Mouse (Mus musculus) intestine, embryonic 14.5 days (tissue): Measurements from ENCODE around the gene Qrsl1. TPM values are rescaled to one million over a fixed set of nuclear protein-coding genes. Genes with fewer than 3 reads are reported as not detected.
"Not testable (repeated sequence)": the region's sequence is repeated elsewhere in the genome, so short reads cannot be mapped to it uniquely, and the experiment has no call there.

Source experiments
- ATAC-seq: fragments of 200-750 bp; cut with Nextera tagmentation; replicated peaks from 2 replicates; pipeline ENCODE4 v1.8.0; 2017; ENCODE audit warnings: low read depth, moderate number of reproducible peaks, moderate TSS enrichment, moderate library complexity; ENCODE audit not compliant: low FRiP score, low TSS enrichment
- DNase-seq: peaks from one replicate; pipeline ENCODE4 v3.0.0-alpha.2; 2018; ENCODE audit warnings: low spot score
- H3K27ac ChIP-seq: fragments of 300-500 bp; sonication (generic); 2 replicates; pipeline ENCODE4 v1.5.1; 2014; ENCODE audit warnings: low read depth, mild to moderate bottlenecking, control low read depth
- H3K27me3 ChIP-seq: fragments of 300-500 bp; sonication (generic); replicated peaks from 2 replicates; pipeline ENCODE4 v1.6.1; 2014; ENCODE audit warnings: low read length, control low read depth; ENCODE audit not compliant: control insufficient read depth, insufficient read depth
- H3K36me3 ChIP-seq: fragments of 300-500 bp; sonication (generic); 2 replicates; pipeline ENCODE4 v1.6.1; 2014; ENCODE audit warnings: low read length, control low read depth; ENCODE audit not compliant: control insufficient read depth, insufficient read depth
- H3K4me1 ChIP-seq: fragments of 300-500 bp; sonication (generic); replicated peaks from 2 replicates; pipeline ENCODE4 v1.6.1; 2014; ENCODE audit warnings: low read length, control low read depth, mixed read lengths; ENCODE audit not compliant: control insufficient read depth, insufficient read depth
- H3K4me2 ChIP-seq: fragments of 300-500 bp; sonication (generic); 2 replicates; pipeline ENCODE4 v1.6.1; 2014; ENCODE audit warnings: low read length
- H3K4me3 ChIP-seq: fragments of 300-500 bp; sonication (generic); 2 replicates; pipeline ENCODE4 v1.5.1; 2014; ENCODE audit warnings: low read depth, low read length, control low read depth, mixed read lengths
- H3K9ac ChIP-seq: fragments of 300-500 bp; sonication (generic); 2 replicates; pipeline ENCODE4 v1.6.1; 2014; ENCODE audit warnings: mild to moderate bottlenecking, low read length
- H3K9me3 ChIP-seq: fragments of 300-500 bp; sonication (generic); 2 replicates; pipeline ENCODE4 v1.6.1; 2016; ENCODE audit warnings: low read length, control low read depth; ENCODE audit not compliant: control insufficient read depth
- WGBS: fragments of 180-500 bp; shearing (Covaris S2); extraction: QIAGEN DNeasy Blood & Tissue Kit; methylation state at CpG from one replicate; pipeline ENCODE4 v1.1.7; 2014; 5-methylcytosine and 5-hydroxymethylcytosine counted together
- polyA plus RNA-seq: library from polyadenylated mRNA; unstranded; fragments of >200 nt; fragmentation: Nextera tagmentation; extraction: Ambion mirVana; gene quantifications from 2 replicates; pipeline ENCODE4 v1.2.1, GENCODE M21; 2014

Gene Qrsl1
- polyA plus RNA-seq, result 23.1 and 24.4 TPM in 2 replicates

DNA sequence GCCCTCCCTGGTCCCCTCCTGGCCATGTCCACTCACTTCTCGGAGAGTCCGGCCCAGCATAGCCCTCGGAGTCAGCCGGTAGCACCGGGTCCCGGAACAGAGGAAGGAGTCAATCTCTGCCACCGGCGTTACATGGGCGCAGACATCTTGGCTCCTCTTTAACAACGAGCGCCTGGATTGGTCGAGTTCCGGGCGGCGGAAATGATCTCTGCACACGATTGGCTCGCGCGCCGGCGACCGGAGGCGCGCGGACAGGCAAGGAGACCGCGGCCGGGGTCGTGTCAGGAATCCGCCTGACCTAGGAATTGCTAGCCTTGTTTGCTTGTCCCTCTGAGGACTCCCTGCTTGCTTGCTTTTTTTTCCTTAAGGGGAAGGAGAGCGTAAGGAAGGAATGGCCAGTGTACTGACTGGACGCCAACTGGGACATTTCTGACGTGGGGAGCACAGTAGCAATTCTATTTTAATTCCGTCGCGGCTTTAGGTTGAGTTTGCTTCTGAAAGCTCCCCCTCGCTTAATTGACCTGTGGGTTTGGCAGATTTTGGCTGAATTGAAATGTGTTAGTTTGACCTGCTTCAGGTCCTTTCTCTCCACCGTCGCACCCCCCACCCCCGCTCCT, at the start of gene Qrsl1, which contains the start of gene Rtn4ip1:
Gene Qrsl1, minus strand, starts transcription at position 168 of the 617 bp plus-strand sequence.
Gene Rtn4ip1, plus strand, starts transcription at position 230 of the 617 bp plus-strand sequence.
- Histone ChIP-seq H3K4me3 (peak within 1 kb of the TSS; percentile 91), H3K9me3 (no peaks in the 10 kb centered on the region), H3K9ac (peak within 1 kb of the TSS; percentile 75), H3K4me2 (peak within 1 kb of the TSS; percentile 78), H3K27ac (peak within 1 kb of the TSS; percentile 62), H3K4me1 (peaks cover 11% of the 10 kb centered on the region), H3K27me3 (no peaks in the 10 kb centered on the region), H3K36me3 (no peaks in the 10 kb centered on the region)
- DNase-seq (peak; percentile 98), ATAC-seq (peak; percentile 99)
- WGBS, result 0% methylated on average over 40 of the region's 40 CpGs

DNA sequence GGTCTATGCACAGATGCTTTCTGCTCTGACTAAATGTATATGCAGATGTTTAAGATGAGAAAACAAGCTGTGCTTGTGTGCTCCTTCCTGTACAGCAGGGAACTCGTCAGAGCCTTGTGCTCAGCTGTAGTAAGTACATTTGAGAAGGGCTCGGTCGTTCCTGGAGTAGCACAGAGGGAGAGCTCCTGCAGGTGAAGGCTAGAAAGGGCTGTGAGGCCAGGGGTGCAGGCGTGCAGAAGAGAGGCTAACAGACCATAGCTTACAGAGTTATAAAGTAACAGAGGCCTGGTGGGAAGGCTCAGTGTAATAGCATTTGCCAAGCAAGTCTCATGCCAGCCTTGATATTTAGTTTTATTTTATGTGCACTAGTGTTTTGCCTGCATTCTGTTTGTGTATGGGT, 43.9 kb upstream of the Qrsl1 start:
- no peaks in the 10 kb centered on the region for H3K4me1 ChIP-seq
- H3K4me3 ChIP-seq, result no peak overlapping the region
- DNase-seq (no peak), ATAC-seq (no peak)
- H3K27me3 ChIP-seq, result no peaks in the 10 kb centered on the region
- H3K27ac ChIP-seq, result no peak overlapping the region
- no peaks in the 10 kb centered on the region for H3K9me3 ChIP-seq
- H3K4me2 ChIP-seq, result no peak overlapping the region
- peaks cover 10% of the 10 kb centered on the region; the same call in 1 of the 2 replicates for H3K36me3 ChIP-seq
- 78% methylated on average over 4 of the region's 4 CpGs for WGBS
- no peak overlapping the region for H3K9ac ChIP-seq

DNA sequence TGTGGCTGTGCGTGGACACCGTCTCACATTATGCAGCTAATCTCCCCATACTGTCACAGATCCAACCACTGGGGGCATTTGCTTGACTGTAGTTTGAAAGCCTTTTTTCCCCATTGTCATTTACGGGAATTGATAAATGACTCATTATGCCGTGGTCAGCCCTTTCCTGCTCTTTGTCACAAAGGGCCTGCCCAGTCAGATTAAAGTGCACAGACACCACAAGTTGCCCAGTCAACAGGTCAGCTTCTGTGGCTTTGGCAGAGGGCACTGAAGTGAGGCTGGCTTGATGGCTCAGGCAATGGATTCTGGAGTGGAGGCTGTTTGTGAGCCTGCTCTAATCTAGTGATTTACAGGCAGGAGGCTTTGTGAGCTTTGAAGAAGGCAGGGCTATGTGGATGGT, 42.2 kb upstream of the Qrsl1 start:
- Histone ChIP-seq H3K9me3 (no peaks in the 10 kb centered on the region), H3K27ac (no peak overlapping the region), H3K27me3 (no peaks in the 10 kb centered on the region), H3K4me1 (no peaks in the 10 kb centered on the region), H3K4me2 (no peak overlapping the region), H3K9ac (no peak overlapping the region), H3K4me3 (no peak overlapping the region), H3K36me3 (peaks cover 8% of the 10 kb centered on the region; the same call in 1 of the 2 replicates)
- DNase-seq, result no peak
- 67% methylated on average over 4 of the region's 4 CpGs for WGBS
- ATAC-seq, result no peak

DNA sequence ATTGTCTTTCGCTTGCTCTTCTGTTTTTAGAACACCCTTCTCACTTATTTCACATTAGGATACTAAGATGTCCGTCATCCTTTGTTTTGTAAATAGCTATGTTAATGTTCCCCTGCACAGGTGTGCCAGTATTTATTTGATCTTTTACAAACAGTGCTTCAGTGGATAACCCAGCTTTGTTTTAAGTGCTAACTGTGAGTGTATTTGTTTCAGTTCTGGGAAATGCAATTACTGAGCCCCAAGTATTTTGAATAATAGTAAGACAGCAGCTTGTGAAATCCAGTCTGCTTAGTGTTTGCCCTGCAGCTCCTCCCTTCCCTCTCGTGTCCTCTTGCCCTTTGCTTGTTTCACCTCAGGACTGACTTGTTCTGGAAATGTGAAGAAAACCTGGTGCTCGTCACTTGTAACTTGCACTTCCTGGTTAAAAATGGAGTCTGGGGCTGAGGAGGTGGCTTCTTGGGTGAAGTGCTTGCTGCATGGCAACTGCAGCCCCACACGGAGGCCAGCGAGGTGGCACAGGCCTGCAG, 37.7 kb upstream of the Qrsl1 start:
- DNase-seq, result no peak
- Histone ChIP-seq H3K9ac (no peak overlapping the region), H3K4me1 (no peaks in the 10 kb centered on the region), H3K9me3 (no peaks in the 10 kb centered on the region), H3K4me3 (no peak overlapping the region), H3K4me2 (no peak overlapping the region), H3K36me3 (no peaks in the 10 kb centered on the region; the same call in 1 of the 2 replicates), H3K27me3 (no peaks in the 10 kb centered on the region), H3K27ac (no peak overlapping the region)
- WGBS, result 67% methylated on average over 6 of the region's 6 CpGs
- ATAC-seq, result no peak

DNA sequence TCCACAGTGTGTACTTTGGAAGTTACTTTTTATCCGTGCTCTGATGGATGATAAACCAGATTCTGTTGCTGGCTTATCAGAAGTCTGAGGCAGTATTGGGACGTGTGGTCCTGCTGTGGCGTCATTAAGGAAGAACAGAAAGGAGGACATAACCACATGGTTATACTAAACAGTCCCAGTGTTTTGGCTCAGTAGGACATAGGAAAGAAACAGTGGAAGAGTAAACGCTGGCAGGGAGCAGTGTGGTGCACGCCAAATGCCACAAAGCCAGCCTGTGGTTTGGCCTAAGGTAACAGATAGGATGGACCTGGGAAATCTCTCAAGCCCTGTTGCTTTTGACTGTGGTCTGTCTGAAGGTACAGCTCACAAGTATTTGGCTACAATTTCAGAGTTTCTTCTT, 27.1 kb upstream of the Qrsl1 start:
- no peaks in the 10 kb centered on the region for H3K4me1 ChIP-seq
- 77% methylated on average over 5 of the region's 5 CpGs for WGBS
- H3K9me3 ChIP-seq, result no peaks in the 10 kb centered on the region

DNA sequence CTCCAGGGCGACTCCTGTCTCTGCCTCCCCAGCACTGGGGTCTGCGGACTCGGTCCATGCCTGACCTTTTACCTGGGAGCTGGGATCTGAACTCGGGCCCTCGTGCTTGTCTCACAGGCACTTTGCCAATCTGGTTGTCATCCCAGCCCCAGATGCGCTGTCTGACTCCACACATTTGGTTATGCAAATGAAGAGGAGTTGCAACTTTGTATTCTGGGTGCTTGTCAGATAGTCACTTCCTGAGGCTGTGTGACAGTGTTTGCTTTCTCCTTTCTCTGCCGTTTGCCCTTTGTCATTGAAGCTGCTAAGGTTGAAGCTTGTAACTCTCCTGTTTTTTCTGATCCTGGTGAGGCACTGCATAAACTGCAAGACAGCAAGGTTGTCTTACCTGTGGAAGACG, 26.2 kb upstream of the Qrsl1 start:
- Histone ChIP-seq H3K4me2 (no peak overlapping the region), H3K27ac (no peak overlapping the region), H3K4me1 (no peaks in the 10 kb centered on the region), H3K4me3 (no peak overlapping the region), H3K9ac (no peak overlapping the region), H3K27me3 (no peaks in the 10 kb centered on the region), H3K9me3 (no peaks in the 10 kb centered on the region), H3K36me3 (0 out of 2 replicates have a peak, but pooled peaks cover 2% of the 10 kb centered on the region)
- ATAC-seq, result no peak
- no peak for DNase-seq
- WGBS, result 83% methylated on average over 8 of the region's 8 CpGs

More for the DNA sequence above, 27.1 kb upstream of the Qrsl1 start:
- Histone ChIP-seq H3K4me3 (no peak overlapping the region), H3K27me3 (no peaks in the 10 kb centered on the region), H3K27ac (no peak overlapping the region), H3K9ac (no peak overlapping the region), H3K36me3 (0 out of 2 replicates have a peak, but pooled peaks cover 2% of the 10 kb centered on the region), H3K4me2 (no peak overlapping the region)
- ATAC-seq, result no peak
- DNase-seq, result no peak

DNA sequence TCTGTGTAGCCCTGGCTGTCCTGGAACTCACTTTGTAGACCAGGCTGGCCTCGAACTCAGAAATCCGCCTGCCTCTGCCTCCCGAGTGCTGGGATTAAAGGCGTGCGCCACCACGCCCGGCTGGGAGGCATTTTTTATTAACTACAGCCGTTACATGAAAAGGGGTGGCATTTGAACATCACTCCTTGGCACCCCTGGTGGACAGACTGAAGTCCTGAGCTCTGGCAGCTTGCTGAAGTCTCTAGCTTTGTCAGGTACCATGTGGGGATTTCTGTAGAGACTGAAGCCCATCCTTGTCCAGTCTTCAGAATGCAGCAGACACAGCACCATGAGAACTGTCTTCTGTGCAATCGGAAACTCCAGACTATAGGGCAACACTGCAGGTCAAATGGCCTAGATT, 24.2 kb upstream of the Qrsl1 start:
- not testable (repeated sequence) for H3K4me2 ChIP-seq, ATAC-seq, H3K9me3 ChIP-seq, H3K27ac ChIP-seq, H3K9ac ChIP-seq, H3K4me3 ChIP-seq, H3K36me3 ChIP-seq, DNase-seq, H3K27me3 ChIP-seq, H3K4me1 ChIP-seq
- 84% methylated on average over 8 of the region's 9 CpGs for WGBS

DNA sequence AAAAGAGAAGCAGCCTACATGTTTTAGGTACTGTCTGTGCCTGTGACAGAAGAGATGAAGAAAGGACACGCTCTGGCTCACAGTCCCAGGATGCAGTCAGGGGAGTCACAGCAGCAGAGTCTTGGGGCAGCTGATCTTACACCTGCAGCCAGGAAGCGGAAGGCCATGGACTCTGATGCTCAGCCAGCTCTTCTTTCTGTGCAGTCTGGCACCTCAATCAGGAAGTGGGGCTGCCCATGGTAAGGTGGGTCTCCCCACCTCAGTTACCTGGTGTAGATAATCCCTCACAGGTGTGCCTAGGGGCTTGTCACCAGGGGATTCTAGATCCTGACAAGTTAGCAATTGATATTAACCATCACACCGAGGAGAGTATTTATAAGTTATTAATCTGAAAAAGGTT, 21.6 kb upstream of the Qrsl1 start:
- DNase-seq, result no peak
- H3K9ac ChIP-seq, result no peak overlapping the region
- no peaks in the 10 kb centered on the region for H3K9me3 ChIP-seq
- H3K27me3 ChIP-seq, result no peaks in the 10 kb centered on the region
- no peak overlapping the region for H3K4me3 ChIP-seq
- no peak for ATAC-seq
- H3K36me3 ChIP-seq, result no peaks in the 10 kb centered on the region
- no peaks in the 10 kb centered on the region for H3K4me1 ChIP-seq
- H3K27ac ChIP-seq, result no peak overlapping the region
- H3K4me2 ChIP-seq, result no peak overlapping the region
- WGBS, result 95% methylated on average over 3 of the region's 3 CpGs
